Mouse (Mus musculus): Measurements from ENCODE around the gene Hmbs.
A peak's percentile ranks its signal among the peaks of the same experiment; 100 is the strongest.
"Not testable (repeated sequence)": the region's sequence is repeated elsewhere in the genome, so short reads cannot be mapped to it uniquely, and the experiment has no call there.

Gene Hmbs

DNA sequence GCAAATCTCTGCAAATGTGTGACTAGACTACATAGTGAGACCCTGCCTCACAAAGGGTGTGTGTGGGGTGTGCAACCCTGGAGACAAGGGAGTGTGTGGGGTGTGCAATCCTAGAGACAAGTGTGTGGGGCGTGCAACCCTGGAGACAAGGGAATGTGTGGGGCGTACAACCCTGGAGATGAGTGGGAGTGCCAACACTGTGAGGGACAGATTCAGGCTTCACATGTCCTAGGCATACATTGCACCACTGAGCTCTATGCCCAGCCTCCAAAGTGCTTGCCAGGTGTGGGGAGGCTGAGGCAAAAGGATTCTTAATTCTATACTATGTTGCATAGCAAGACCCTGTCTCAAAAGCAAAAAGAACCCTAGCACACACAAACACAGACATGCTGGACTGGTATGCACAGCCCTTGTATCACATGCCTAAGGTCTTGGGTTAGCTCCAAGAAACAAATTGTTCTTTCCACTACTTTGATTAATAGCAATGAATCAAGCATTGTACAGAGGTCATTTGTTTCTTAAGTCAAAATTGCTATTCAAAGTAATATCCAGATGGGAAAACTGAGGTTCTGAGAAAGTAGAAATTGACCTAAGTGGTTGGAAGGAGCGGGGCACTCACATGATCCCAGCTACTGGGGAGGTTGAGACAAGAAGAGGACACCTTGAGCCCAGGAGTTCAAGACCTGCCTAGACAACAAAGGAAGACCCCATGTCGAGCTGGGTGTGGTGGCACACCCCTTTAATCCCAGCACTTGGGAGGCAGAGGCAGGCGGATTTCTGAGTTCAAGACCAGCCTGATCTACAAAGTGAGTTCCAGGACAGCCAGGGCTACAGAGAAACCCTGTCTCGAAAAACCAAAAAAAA is 1.8 kb upstream of the Hmbs start:
- DNase-seq (ENCODE audit: low spot score in 2 of 2) = no peak

DNA sequence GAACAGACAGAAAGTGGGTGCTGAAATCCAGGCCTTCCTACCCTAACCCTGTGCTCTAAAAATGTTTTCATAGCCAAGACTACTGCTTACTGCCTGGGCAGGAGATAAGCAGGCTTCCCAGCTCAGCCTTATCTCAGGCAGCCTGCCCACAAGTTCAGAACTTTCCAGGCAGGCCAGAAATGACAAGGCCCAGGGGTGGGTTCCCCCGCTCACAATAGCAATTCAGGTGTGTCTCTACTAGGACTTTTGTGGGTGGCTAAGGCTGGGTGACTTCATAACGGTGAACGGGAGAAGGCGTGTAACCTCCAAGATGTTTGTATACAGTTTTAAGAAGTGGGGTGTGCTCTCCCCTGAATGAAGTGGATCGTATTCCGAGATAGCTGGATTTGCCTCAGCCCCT is 738 bp downstream of the Hmbs start:
- DNase-seq (ENCODE audit: low spot score in 2 of 2) = no peak

DNA sequence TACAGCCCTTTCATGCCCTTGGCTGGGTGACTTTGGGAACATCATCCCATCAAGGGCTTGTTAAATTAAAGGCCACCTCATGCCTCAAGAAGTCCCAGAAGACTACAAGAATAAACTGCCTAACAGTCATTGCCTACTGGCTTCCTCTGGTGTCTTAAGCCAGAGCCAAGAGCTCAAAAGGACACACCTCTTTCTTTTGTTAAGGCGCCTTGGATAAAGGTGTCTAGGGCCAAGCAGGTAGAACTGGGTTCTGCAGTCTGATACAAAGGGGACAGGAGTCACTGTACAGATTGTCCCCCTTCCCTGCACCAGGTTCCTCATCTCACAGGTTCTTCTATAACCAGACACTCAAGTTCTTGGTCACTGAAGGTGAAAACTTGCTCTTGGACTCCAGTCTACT is 1.4 kb downstream of the Hmbs start:
- no peak for DNase-seq (ENCODE audit: low spot score in 2 of 2)

DNA sequence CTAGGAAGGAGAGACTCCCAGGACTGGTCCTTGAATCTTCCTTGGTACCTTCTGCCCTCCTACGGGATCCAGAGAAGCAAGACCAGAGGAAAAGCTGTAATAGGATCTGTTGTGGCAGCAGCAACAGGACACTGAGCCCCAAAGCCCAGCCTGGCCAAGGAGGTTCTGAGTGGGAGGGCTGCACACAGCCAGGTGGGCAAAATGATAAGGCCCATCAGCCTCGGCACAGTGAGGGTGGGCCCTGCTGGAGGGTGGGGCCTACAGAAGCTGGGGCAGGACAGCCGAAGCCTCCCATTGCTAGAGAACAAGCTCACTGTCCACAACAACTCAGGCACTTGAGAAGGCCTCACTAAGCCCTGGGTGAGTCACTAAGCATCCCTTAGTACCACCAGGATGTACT is 1.9 kb downstream of the Hmbs start:
- no peak for DNase-seq (ENCODE audit: low spot score in 2 of 2)

DNA sequence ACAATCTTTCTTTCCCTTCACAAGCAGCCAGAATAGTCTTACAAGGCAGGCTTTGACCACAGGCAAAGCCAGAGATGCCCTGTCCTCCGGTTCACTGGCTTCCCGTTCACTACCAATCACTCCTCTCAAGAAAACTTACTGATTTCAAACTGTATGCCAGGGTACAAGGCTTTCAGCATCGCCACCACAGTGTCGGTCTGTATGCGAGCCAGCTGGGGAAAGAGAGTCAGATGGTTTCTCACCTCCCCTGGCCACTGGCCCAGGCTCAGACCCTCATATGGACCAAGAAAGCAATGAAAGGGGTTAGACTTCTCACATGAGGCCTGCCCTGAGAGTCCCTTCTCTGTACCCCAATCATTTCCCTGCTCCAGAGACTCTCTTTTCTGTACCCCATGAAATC is 2.5 kb downstream of the Hmbs start:
- no peak for DNase-seq (ENCODE audit: low spot score in 2 of 2)

DNA sequence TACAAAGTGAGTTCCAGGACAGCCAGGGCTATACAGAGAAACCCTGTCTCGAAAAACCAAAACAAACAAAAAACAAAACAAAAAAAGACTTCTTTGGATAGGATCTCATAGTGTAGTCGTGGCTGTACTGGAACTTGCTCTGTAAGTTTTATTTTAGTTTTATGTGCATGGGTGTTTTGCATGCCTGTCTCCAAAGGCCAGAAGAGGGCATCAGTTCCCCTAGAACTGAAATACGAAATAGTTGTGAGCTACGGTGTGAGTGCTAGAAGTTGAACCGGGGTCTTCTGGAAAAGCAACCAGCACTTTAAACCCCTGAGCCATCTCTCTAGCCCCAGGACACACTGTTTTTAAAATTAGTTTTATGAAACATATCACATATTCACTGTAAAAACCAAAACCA is 5.5 kb downstream of the Hmbs start:
- DNase-seq (ENCODE audit: low spot score in 2 of 2) = no peak

DNA sequence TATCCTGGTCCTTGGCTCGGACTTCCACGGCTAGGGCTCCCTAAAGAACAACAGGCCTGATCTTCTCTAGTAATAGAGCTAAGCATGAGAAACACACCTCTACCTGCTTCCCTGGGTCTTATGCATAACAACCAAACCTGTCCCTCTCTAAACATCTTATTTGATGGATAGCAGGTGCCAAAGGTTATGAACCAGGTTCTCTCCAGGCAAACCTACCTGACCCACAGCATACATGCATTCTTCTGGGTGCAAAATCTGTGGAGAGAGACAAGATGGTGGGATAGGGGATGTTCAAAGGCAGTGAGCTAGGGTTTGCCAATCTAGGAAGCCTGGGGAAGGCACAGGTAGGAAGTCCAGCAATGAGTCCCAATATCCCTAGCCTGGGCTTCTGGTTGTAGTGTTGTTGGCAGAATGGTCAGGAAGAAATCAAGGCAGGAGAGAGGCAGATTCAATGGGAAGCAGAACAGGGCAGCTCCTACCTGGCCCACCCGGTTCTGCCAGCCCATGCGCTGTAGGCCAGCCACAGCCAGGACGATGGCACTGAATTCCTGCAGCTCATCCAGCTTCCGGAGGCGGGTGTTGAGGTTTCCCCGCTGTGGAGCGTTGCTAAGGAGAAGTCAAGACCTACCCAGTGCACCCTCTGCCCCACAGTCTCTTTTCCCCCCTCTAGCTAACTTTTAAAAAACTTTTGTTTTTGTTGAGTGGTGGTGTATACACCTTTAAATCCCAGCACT is 6.4 kb downstream of the Hmbs start:
- no peak for DNase-seq (ENCODE audit: low spot score in 2 of 2)

DNA sequence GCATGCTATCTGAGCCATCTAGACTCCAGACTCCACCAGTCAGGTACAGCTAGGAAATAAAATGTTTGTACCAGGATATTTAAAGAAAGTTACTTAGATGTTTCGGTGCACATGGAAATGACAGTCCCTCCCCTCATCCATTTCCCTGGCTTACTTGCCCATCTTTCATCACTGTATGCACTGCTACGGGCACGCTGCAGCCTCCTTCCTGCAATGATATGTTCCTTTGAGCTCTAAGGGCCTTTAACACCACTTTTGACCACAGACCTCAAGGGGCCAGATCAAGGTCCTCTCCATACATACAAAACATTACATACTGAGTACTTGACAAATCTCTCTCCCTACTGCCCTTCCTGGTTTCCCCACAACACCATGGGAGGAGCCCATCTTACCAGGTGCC is 7.1 kb downstream of the Hmbs start:
- DNase-seq (ENCODE audit: low spot score in 2 of 2) = no peak

DNA sequence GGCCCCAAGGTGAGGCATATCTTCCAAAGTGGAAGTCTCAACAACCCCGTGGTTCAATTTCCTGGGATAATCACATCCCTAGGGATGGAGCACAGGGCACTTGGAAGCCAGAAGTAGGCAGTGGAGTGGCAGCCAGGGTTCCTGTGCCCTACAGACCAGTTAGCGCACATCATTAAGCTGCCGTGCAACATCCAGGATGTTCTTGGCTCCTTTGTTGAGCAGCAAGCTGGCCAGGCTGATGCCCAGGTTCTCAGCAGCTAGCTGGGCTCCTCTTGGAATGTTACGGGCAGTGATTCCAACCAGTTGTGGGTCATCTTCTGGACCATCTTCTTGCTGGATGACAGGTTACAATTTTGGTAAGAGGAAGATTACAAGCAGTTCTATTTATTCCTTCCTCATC is 7.5 kb downstream of the Hmbs start:
- DNase-seq (ENCODE audit: low spot score in 2 of 2) = not testable (repeated sequence)

DNA sequence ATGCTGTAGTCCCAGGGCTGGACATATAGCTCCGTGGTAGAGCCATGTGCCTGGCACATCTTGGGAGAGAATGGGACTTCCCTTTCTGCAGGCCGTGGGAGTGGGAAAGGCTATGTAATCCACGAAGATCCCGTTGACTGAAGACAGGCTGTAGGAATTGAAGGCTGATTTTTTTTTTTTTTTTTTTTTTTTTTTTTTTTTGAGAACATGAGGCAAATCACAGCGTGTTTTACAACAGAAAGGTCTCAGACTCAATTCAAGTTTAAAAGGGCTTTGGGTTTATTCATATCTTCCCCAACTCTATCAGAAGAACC is 8.0 kb downstream of the Hmbs start:
- no peak for DNase-seq (ENCODE audit: low spot score in 2 of 2)

DNA sequence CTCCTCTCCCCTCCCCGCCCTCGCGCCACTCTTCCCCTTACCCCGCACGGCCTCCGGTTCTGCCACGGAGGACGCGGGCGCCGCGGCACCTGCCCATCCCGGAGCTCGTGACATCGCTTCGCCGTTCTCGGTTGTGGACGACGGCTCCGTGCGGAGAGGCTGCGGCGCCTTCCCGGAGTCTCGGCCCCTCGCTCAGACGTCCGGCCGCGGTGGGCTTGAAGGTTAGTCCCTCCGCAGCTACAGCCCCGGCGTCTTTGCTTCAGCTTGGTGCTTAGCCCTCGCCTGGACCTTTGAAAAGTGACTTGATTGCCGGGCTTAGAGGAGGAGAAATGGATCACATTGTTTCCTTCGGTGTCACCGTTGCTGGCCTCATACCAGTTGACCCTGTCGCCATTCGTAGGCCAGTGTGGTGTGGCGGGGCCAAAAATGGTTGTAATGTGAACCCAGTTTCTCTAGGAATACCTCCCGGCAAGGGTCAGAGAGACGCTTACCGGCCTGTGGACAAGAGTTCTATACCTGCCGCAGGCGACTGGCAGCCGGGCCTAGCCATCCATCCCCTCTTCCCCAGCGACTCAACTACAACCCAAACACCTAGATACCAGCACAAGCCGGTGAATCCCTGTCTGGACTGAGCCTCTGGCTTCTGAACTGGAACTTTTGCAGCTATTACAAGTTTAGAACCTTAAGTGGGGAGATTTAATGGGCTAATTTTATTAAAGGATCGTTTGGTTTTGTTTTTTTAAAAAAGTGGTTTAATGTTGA is 8.5 kb downstream of the Hmbs start:
- DNase-seq (ENCODE audit: low spot score in 2 of 2) = peak in 1 of 2 experiments; percentile 53

DNA sequence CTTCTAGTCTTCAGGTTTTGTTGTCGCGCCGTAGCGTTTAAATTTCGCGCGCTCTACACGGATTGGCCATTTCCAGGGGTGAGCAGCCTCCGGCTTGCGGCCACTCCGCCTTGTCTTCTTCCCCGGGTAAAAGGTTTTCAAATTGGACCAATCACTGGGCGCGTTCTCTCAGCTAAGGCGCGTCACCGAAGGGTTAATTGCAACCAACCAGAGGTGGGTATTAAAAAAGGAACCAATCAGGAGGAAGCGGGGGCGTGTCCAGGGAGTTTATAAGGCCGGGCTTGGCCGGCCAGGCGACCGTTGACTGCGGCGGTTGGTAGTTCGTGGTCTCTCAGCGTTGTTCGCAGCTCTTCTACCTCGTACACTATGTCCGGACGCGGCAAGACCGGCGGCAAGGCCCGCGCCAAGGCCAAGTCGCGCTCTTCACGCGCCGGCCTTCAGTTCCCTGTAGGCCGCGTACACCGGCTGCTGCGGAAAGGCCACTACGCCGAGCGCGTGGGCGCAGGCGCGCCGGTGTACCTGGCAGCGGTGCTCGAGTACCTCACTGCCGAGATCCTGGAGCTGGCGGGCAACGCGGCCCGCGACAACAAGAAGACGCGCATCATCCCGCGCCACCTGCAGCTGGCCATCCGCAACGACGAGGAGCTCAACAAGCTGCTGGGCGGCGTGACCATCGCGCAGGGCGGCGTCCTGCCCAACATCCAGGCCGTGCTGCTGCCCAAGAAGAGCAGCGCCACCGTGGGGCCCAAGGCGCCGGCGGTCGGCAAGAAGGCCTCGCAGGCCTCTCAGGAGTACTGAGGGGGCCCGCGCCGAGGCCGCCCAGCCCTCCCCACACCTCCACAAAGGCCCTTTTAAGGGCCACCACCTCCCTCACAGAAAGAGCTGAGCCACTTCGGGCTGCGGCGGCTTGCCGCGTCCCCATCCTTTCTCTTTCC is 9.4 kb downstream of the Hmbs start, which contains the start of gene H2afx:
TSS of gene H2afx (plus strand) at position 299 of the 935 bp plus-strand sequence.
- DNase-seq (ENCODE audit: low spot score in 2 of 2) = peak; percentile 96 to 97

DNA sequence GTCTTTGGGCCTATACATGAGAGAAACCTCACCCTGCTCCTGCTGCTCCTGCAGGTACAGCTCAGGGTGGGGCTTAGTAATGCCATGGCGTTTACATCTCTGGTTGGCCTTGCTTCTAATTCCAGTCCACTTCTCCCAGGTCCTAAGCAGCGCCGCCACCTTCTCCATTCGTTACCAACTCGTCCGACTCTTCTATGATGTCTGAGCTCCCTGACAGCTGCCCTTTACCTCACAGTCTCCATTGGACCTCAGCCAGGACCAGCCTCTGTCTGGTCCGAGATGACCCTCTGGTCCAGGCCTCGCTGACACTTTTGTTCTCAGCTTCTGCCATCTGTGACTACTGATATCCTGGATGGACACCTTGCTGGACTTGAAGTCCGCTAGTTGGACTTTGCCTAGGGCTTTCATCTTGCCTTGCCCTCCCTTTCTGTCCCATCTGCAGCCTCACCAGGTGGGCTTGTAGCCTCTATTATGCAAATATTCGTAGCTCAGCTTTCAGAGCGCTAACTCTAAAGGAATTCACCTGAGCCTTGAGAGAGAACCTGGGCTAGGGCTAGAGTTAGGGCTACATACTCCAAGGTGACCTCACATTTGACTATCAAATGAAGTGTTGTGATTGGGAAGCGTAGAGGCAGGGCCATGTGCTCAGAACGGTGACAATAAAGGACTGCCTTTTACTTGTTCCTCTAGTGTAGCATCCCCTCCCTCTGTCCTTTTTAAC is 10.9 kb downstream of the Hmbs start:
- no peak for DNase-seq (ENCODE audit: low spot score in 2 of 2)

DNA sequence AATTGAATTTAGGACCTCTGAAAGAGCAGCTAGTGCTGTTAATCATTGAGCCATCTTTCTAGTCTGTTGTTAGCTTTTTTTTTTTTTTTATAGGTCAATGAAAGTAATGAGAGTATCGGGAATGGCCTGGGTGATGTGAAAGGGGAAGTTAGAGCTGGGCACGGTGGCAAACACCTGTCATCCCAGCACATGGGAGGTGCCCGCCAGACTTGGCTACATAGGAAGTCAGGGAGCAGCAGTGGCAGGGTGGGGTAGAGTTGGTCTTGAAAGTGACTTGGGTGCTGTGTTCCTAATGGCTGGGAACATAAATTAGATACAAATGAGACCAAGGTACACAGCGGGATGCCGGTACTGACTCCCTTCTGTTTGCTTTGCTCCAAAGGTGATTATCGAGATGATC is 13.3 kb downstream of the Hmbs start:
- DNase-seq (ENCODE audit: low spot score in 2 of 2) = no peak

DNA sequence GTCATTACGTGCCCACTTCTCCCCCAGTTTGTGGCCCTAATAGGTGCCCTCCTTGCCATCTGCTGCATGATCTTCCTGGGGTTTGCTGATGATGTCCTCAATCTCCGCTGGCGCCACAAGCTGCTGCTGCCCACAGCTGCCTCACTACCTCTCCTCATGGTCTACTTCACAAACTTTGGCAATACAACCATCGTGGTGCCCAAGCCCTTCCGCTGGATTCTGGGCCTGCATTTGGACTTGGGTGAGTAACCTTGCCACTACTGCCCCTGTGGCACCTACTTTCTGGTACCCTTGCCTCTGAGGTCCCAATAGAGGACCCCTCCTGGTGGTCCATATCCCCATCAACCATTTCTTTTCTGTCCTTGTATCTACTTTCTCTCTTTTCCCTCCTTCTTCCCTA is 16.1 kb downstream of the Hmbs start:
- DNase-seq (ENCODE audit: low spot score in 2 of 2) = no peak

DNA sequence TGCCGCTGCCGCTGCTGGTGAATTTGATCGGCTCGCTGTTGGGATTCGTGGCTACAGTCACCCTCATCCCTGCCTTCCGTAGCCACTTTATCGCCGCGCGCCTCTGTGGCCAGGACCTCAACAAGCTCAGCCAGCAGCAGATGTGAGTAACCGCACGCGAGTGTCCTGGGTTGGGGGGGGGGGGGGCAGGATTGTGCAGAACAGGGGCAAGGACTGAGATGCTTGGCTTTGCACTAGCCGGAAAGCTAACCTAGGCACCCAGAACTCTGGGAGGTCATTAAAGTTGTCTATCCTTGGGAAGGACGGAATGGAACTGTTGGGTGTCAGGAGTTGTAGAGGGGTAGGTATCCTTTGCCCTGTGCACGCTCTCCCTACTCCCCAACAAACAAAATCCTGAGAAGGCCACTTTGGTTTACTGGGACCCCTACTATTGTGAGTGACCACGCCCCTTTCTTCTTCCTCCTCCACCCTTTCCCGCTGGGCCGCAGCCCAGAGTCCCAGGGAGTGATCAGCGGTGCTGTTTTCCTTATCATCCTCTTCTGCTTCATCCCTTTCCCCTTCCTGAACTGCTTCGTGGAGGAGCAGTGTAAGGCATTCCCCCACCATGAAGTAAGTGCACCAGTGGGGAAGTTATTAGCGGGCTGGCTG is 16.8 kb downstream of the Hmbs start:
- DNase-seq (ENCODE audit: low spot score in 2 of 2) = no peak

DNA sequence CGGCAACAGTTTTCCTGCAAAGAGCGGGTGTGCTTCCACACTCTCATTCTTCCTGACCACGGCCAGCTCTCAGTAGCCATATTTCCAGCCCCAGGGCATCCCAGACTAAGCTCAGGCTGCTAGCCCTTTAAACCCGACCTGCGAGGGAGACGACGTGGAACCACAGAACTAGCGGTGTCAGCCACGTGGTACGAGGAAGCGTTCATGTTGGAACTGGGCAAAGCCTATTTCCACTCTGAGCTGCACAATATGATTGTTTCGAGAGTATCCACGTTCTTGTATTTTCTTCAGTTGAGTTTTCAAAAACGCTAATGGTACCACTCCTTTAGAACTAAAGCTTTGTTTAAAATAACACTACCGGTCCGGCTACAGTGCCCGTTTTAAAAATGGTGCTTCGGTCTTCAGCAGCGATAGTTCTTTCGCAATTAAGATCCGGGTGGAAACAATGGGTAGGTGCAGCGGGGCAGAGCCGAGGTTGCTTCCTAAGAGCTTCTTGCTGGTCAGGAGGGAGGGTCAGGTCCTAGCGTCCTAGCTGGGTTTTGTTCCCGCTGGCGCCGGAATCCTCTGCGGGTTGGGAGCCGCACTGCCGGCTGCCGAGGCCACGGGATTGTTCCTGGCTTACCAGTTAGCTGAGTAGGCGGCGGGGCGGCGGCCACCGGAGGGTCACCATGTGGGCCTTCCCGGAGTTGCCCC is 17.5 kb downstream of the Hmbs start:
- DNase-seq (ENCODE audit: low spot score in 2 of 2) = peak; percentile 68 to 79

DNA sequence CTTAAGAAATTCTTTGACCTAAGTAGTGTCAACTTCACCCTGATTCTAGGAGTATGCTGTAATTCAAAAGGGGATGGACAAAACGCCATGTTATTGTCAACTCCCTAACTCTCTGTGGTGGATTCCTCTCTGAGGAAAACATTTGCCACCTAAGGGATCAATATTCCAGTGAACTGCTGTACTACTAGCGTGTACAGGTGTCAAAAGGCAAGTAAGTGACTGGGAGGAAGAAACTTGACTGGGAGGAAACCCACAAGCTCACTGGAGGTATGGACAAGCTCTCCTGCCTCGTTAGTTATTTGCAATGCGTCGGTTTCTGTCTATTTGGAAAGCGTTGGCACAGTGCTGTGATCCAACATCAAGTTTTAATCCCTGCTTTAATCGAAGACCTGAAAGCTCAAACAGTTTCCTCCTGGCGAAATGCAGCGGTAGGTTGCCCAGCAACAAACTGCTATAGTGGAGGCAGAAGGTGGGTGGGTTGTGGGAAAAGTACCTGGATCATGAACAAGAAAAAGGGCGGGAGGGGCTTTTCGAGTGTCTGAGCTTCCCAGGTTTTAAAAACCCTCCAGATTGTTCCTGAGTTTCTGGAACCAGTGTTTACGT is 18.2 kb downstream of the Hmbs start, which contains the start of gene Dpagt1:
TSS of gene Dpagt1 (plus strand) at position 252 of the 603 bp plus-strand sequence.
- DNase-seq (ENCODE audit: low spot score in 2 of 2) = no peak
